Mouse (Mus musculus) stomach, embryonic 16.5 days (tissue): ENCODE results near the gene Ttc39b. TPM values are rescaled to one million over a fixed set of nuclear protein-coding genes. Genes with fewer than 3 reads are reported as not detected.

Experiments used
- ATAC-seq: fragments of 200-750 bp; cut with Nextera tagmentation; 2 replicates; pipeline ENCODE4 v1.8.0; 2017; ENCODE audit warnings: moderate number of reproducible peaks, moderate TSS enrichment; ENCODE audit not compliant: insufficient read depth, low FRiP score
- H3K27ac ChIP-seq: fragments of 300-500 bp; sonication (generic); 2 replicates; pipeline ENCODE4 v1.5.1; 2014; ENCODE audit warnings: low read length
- H3K27me3 ChIP-seq: fragments of 300-500 bp; sonication (generic); 2 replicates; pipeline ENCODE4 v1.6.1; 2014; ENCODE audit warnings: low read length, control low read depth, mixed read lengths; ENCODE audit not compliant: control insufficient read depth, insufficient read depth
- H3K36me3 ChIP-seq: fragments of 300-500 bp; sonication (generic); 2 replicates; pipeline ENCODE4 v1.6.1; 2014; ENCODE audit warnings: low read length; ENCODE audit not compliant: control insufficient read depth, insufficient read depth
- H3K4me1 ChIP-seq: fragments of 300-500 bp; sonication (generic); 2 replicates; pipeline ENCODE4 v1.6.1; 2014; ENCODE audit warnings: low read length, control low read depth, mixed read lengths; ENCODE audit not compliant: control insufficient read depth, insufficient read depth
- H3K4me2 ChIP-seq: fragments of 300-500 bp; sonication (generic); 2 replicates; pipeline ENCODE4 v1.6.1; 2014; ENCODE audit warnings: low read depth, low read length, mixed read lengths
- H3K4me3 ChIP-seq: fragments of 300-500 bp; sonication (generic); replicated peaks from 2 replicates; pipeline ENCODE4 v1.5.1; 2014; ENCODE audit warnings: mild to moderate bottlenecking, low read length
- H3K9ac ChIP-seq: fragments of 300-500 bp; sonication (generic); 2 replicates; pipeline ENCODE4 v1.6.1; 2014; ENCODE audit warnings: low read length
- H3K9me3 ChIP-seq: fragments of 300-500 bp; sonication (generic); replicated peaks from 2 replicates; pipeline ENCODE4 v1.6.1; 2016; ENCODE audit warnings: low read length, control low read depth; ENCODE audit not compliant: control insufficient read depth
- WGBS: fragments of 180-500 bp; shearing (Covaris S2); extraction: QIAGEN DNeasy Blood & Tissue Kit; methylation state at CpG from one replicate; pipeline ENCODE4 v1.1.7; 2014; 5-methylcytosine and 5-hydroxymethylcytosine counted together
- polyA plus RNA-seq: library from polyadenylated mRNA; unstranded; fragments of >200 nt; fragmentation: Nextera tagmentation; extraction: Ambion mirVana; gene quantifications from 2 replicates; pipeline ENCODE4 v1.2.1, GENCODE M21; 2015

Ttc39b gene
- polyA plus RNA-seq, 1 experiment from 2014 or later = 5.0 TPM

GRCm38 (mm10) chr4:83325366-83325765, 1.3 kb upstream of the Ttc39b start:
- H3K4me3 ChIP-seq = no peak overlapping the region
- H3K9me3 ChIP-seq = no peaks in the 10 kb centered on the region
- peaks cover 4% of the 10 kb centered on the region; the same call in 1 of the 2 replicates for H3K4me1 ChIP-seq
- ATAC-seq = no peak
- 0 out of 2 replicates have a peak, but pooled peaks cover 3% of the 10 kb centered on the region for H3K27me3 ChIP-seq
- WGBS = 63% methylated on average over 5 of the region's 5 CpGs
- H3K27ac ChIP-seq = no peak overlapping the region
- no peaks in the 10 kb centered on the region for H3K36me3 ChIP-seq
- no peak overlapping the region for H3K9ac ChIP-seq
- H3K4me2 ChIP-seq = no peak overlapping the region

GRCm38 (mm10) chr4:83323201-83323903, 703 bp downstream of the Ttc39b start:
- H3K9me3 ChIP-seq = no peaks in the 10 kb centered on the region
- peak; percentile 69 for ATAC-seq
- peak overlapping the region; percentile 79 for H3K27ac ChIP-seq
- peak overlapping the region; percentile 85 for H3K4me3 ChIP-seq
- H3K4me1 ChIP-seq = peaks cover 4% of the 10 kb centered on the region; the same call in 1 of the 2 replicates
- peak overlapping the region; percentile 84 for H3K4me2 ChIP-seq
- peak overlapping the region; percentile 80 for H3K9ac ChIP-seq
- 0 out of 2 replicates have a peak, but pooled peaks cover 3% of the 10 kb centered on the region for H3K27me3 ChIP-seq
- 2% methylated on average over 48 of the region's 48 CpGs for WGBS
- no peaks in the 10 kb centered on the region for H3K36me3 ChIP-seq

- ATAC-seq = no peak
- H3K9me3 ChIP-seq = no peaks in the 10 kb centered on the region
- no peak overlapping the region for H3K9ac ChIP-seq
- H3K27ac ChIP-seq = no peak overlapping the region
- peaks cover 14% of the 10 kb centered on the region; the same call in 1 of the 2 replicates for H3K4me1 ChIP-seq
- no peak overlapping the region for H3K4me2 ChIP-seq
- no peaks in the 10 kb centered on the region for H3K36me3 ChIP-seq
- H3K4me3 ChIP-seq = no peak overlapping the region
- 91% methylated on average over 4 of the region's 4 CpGs for WGBS
- no peaks in the 10 kb centered on the region for H3K27me3 ChIP-seq
Observed at GRCm38 (mm10) chr4:83319736-83320135, 4.3 kb downstream of the Ttc39b start.

GRCm38 (mm10) chr4:83318758-83319157, 5.3 kb downstream of the Ttc39b start:
- no peak overlapping the region for H3K9ac ChIP-seq
- no peaks in the 10 kb centered on the region for H3K27me3 ChIP-seq
- H3K9me3 ChIP-seq = no peaks in the 10 kb centered on the region
- no peak overlapping the region for H3K4me2 ChIP-seq
- 17% methylated on average over 3 of the region's 3 CpGs for WGBS
- no peaks in the 10 kb centered on the region for H3K36me3 ChIP-seq
- no peak overlapping the region for H3K27ac ChIP-seq
- no peak for ATAC-seq
- H3K4me3 ChIP-seq = no peak overlapping the region
- peaks cover 21% of the 10 kb centered on the region; the same call in 1 of the 2 replicates for H3K4me1 ChIP-seq

GRCm38 (mm10) chr4:83317826-83318348, 6.2 kb downstream of the Ttc39b start:
- H3K27ac ChIP-seq = peak overlapping the region; percentile 38; the same call in 1 of the 2 replicates
- no peaks in the 10 kb centered on the region for H3K9me3 ChIP-seq
- no peaks in the 10 kb centered on the region for H3K36me3 ChIP-seq
- WGBS = 56% methylated on average over 3 of the region's 3 CpGs
- H3K4me3 ChIP-seq = no peak overlapping the region
- no peak overlapping the region for H3K9ac ChIP-seq
- no peak overlapping the region for H3K4me2 ChIP-seq
- ATAC-seq = peak; percentile 80
- H3K27me3 ChIP-seq = no peaks in the 10 kb centered on the region
- peaks cover 21% of the 10 kb centered on the region; the same call in 1 of the 2 replicates for H3K4me1 ChIP-seq

GRCm38 (mm10) chr4:83316718-83317117, 7.3 kb downstream of the Ttc39b start:
- no peak overlapping the region for H3K4me2 ChIP-seq
- no peaks in the 10 kb centered on the region for H3K27me3 ChIP-seq
- no peak overlapping the region for H3K9ac ChIP-seq
- 71% methylated on average over 3 of the region's 3 CpGs for WGBS
- no peak for ATAC-seq
- no peak overlapping the region for H3K4me3 ChIP-seq
- peaks cover 21% of the 10 kb centered on the region; the same call in 1 of the 2 replicates for H3K4me1 ChIP-seq
- H3K9me3 ChIP-seq = no peaks in the 10 kb centered on the region
- H3K36me3 ChIP-seq = no peaks in the 10 kb centered on the region
- no peak overlapping the region for H3K27ac ChIP-seq

GRCm38 (mm10) chr4:83315930-83316329, 8.1 kb downstream of the Ttc39b start:
- no peak overlapping the region for H3K4me2 ChIP-seq

GRCm38 (mm10) chr4:83314922-83315881, 8.9 kb downstream of the Ttc39b start:
- no peak for ATAC-seq

More at GRCm38 (mm10) chr4:83315930-83316329, 8.1 kb downstream of the Ttc39b start:
- Histone ChIP-seq H3K4me3 (no peak overlapping the region), H3K27me3 (no peaks in the 10 kb centered on the region), H3K4me1 (peaks cover 21% of the 10 kb centered on the region; the same call in 1 of the 2 replicates), H3K27ac (0 out of 2 replicates have a peak overlapping the region, but pooled peaks have one; percentile 9), H3K9ac (peak overlapping the region; percentile 18), H3K9me3 (no peaks in the 10 kb centered on the region), H3K36me3 (no peaks in the 10 kb centered on the region)
- ATAC-seq = no peak
- 61% methylated on average over 4 of the region's 4 CpGs for WGBS

More at GRCm38 (mm10) chr4:83314922-83315881, 8.9 kb downstream of the Ttc39b start:
- Histone ChIP-seq H3K4me2 (peak overlapping the region; percentile 26), H3K9me3 (no peaks in the 10 kb centered on the region), H3K4me1 (peaks cover 21% of the 10 kb centered on the region; the same call in 1 of the 2 replicates), H3K27ac (peak overlapping the region; percentile 9; the same call in 1 of the 2 replicates), H3K9ac (peak overlapping the region; percentile 18), H3K4me3 (peak overlapping the region; percentile 7; the same call in 1 of the 2 replicates), H3K27me3 (no peaks in the 10 kb centered on the region), H3K36me3 (no peaks in the 10 kb centered on the region)
- WGBS = 47% methylated on average over 13 of the region's 13 CpGs
